Mouse (Mus musculus) v-Abl transformed pro-B cells (cell line): ENCODE measurements around the gene Kcnd2.

Source experiments
- in situ Hi-C, 2 experiments: fragments of 400-800 bp; cut with MboI; formaldehyde crosslinking; loops; one replicate each; pipeline ENCODE4 v1.15.1; 2025; ENCODE audit not compliant: unreplicated experiment in 2 of 2

Kcnd2 gene

GRCm38 (mm10) chr6:21418246-21418645 lies 202.9 kb downstream of the Kcnd2 start:
- in situ Hi-C loops = no loop called here

DNA sequence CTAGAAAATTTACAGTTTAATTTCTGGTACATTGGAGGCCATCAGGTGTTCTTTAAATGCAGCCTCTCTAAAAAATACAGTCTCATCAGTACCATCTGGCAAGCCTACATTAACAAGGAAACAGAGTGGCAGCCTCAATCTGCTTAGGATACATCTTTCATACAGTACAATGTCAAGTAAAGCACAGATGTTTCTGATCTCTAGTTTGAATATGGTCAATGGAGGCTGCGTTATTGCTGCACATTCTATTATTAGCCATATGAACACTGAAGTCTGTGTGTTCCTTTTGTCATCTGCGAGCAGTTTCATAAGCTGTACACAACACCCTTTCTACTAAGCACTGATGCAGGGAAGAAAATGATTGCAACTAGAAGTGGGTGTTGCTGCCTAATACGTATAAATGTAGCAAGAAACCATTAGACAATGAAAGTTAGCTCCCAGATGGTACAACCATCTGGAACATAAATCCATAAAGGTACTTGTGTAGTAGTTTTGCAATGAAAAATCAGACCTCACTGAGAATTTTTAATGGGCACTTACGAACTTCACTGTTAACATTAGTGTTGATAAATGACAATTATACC lies 209.0 kb downstream of the Kcnd2 start:
- in situ Hi-C loops = no loop called here

- in situ Hi-C loops = no loop called here
Measured at GRCm38 (mm10) chr6:21431120-21431519, 215.8 kb downstream of the Kcnd2 start.

GRCm38 (mm10) chr6:21464719-21465118 lies 249.4 kb downstream of the Kcnd2 start:
- in situ Hi-C loops = no loop called here

DNA sequence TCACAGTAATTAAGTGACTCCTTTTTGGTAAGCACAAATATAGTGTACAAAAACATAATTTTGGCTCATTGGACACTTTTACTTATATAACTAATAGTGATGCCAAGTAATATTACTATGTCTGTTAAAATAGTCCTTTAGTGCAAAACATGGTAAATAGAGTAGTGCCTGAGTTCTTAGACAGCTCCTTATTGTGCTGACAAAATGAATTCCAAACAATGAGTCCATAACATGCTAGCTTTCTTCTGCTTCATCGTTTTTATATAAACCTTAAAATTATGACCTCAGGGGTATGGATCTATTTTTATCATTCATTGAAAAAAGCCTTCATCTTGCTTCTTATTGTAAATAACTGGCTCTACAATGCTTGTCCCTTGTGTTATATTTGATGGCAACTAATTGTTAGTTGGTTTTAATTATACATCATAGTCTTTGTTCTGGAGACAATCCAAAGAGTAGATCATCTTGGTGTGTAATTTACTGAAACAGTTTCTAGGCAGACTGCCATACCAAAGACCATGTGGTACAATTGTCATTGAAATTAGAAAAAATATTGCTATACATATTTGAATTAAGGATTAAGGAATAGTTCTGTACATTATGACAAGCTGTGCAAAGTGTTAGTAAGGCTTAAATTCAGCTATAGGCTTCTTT lies 256.7 kb downstream of the Kcnd2 start:
- in situ Hi-C loops = no loop called here

DNA sequence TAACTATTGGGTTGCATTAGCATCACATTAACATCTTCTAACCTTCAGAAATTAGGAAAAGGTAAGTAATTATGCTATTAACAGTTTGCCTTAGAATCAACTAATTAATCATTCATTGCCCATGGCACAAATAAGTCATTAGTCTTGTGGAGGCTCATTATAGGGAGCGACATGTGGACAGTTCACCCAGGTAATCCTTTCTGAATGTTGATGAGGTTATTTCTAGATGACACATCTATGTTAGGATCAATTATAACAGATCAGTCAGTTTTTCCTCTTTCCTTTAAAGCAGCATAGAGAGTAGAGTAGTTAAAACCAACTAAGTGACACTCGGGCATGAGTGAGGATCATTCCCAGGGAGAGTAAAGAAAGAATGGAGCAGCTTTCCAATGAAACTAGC lies 267.4 kb downstream of the Kcnd2 start:
- in situ Hi-C loops = no loop called here

DNA sequence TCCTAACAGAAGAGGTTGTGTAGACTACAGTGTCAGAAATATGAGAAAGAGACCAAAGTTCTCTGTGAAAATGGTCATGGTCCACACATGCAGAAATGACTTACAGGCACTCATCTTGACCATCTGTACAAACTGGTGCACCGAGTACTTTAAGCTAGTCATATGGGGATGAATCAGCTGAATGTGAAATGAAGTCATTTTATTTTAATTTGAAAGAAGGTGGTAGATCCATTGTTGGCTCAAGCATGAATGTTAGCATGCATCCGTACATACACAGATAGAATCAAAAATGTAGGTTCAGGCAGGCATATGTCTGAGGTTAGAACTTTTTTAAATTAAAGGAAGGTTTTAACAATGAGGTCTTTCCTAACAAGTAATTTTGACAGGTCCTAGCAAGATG lies 273.2 kb downstream of the Kcnd2 start:
- in situ Hi-C loops = no loop called here

GRCm38 (mm10) chr6:21502921-21503320 lies 287.6 kb downstream of the Kcnd2 start:
- in situ Hi-C loops = no loop called here

- in situ Hi-C loops = no loop called here
Measured at GRCm38 (mm10) chr6:21510621-21511239, 295.4 kb downstream of the Kcnd2 start.

DNA sequence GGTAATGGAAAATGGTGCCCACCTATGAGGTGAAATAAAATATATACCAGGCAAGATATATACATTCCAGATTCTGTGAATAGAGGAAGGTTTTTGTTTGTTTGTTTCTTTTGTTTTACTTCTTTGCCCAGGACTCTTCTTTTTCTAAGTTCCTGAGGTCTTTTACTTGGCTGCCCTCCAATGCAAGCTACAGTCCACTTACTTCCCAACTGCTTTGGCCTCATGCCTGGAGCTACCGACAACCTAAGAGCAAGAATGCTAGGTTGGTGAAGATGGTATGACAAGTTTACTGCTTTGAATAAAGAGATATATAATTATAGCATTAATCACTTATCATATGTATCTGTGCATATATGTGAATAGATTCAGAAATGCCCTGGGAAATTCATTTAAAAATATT lies 305.0 kb downstream of the Kcnd2 start:
- in situ Hi-C loops = no loop called here

DNA sequence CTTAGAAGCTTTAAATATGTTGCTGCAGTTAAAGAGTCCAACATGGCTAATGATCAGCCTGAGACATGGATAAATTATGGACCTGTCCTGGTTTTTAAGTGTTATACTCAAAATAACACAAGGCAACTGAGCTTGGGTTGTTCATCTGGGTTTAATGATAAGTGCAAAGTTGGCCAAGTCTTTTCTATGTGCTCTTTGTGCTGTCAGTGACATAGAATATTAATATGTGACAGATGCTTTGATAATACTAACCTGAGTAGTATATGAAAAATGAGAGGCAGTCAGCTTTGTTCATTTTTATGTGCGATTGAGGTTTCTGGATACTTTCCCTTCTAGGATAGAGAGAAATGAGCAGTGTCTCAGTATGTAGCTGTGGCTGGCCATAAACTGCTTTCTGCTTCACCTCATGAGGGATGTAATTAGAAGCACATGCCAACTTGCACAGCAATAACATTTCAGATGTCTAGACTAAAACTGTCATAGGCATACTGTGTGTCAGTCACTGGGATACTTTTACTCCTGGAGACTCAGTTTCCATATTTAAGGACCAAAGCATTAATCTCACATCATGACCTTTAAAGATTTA lies 312.3 kb downstream of the Kcnd2 start:
- in situ Hi-C loops = no loop called here

- in situ Hi-C loops = no loop called here
Measured at GRCm38 (mm10) chr6:21534009-21534408, 318.7 kb downstream of the Kcnd2 start.

DNA sequence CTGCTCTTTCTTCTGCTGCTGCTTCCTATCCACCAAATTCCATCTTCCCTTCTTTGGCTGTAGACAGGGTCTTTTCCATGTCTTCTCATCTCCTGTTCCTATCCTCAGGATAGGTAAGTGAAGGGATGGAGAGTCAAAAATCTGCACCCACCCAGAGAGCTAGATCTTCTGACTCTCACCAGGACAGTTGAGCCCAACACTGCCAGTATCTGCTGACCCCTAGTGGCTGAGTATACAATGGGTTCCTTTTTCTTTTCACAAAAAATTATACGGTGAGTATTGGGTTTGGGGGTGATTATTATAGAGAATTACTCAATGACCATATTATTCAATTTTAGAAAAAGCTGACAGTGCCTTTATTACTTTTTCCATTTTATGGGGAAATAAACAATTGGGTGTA lies 319.5 kb downstream of the Kcnd2 start:
- in situ Hi-C loops = no loop called here

GRCm38 (mm10) chr6:21551501-21551900 lies 336.2 kb downstream of the Kcnd2 start:
- in situ Hi-C loops = no loop called here

DNA sequence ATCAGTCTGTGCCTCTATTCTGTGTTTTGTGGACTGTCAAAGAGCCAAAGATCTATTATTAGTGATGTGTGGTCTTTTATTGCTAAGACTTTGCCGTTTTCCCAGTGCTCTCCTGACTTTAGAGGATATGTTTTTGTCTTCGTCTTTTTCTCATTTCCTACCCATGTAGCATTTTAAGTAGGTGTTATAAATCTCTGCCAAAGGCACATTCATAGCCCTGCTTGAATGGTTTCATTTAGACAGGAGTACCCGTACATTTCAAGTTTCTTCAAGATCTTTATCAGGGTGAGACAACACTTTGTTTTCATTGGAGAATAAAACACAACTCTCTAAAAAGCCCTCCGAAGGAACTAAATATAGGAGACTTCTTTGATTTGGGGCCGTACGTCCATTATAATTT lies 355.7 kb downstream of the Kcnd2 start:
- in situ Hi-C loops = no loop called here

- in situ Hi-C loops = no loop called here
Measured at GRCm38 (mm10) chr6:21590156-21590555, 374.9 kb downstream of the Kcnd2 start.

DNA sequence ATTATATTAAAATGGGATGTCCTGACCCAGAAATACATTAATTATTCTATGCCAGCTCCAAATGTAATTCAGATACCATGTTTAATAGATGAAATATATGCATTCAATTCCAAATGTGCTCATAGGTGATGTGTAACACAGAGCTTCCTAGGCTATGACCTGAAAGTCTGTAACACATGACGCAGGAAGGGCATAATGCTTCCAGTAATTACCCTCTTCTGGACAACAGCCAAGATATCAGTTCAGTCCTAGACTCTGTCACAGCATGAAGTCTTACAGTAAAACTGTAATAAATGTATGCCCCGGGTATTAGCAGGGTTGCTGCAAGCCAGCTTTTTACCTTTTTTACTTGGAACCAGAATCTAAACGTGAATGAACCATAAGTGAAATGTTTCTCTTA lies 382.1 kb downstream of the Kcnd2 start:
- in situ Hi-C loops = no loop called here

- in situ Hi-C loops = no loop called here
Measured at GRCm38 (mm10) chr6:21609381-21610059, 394.2 kb downstream of the Kcnd2 start.

GRCm38 (mm10) chr6:21629989-21630388 lies 414.7 kb downstream of the Kcnd2 start:
- in situ Hi-C loops = no loop called here

GRCm38 (mm10) chr6:21655681-21656080 lies 440.4 kb downstream of the Kcnd2 start:
- in situ Hi-C loops = no loop called here

DNA sequence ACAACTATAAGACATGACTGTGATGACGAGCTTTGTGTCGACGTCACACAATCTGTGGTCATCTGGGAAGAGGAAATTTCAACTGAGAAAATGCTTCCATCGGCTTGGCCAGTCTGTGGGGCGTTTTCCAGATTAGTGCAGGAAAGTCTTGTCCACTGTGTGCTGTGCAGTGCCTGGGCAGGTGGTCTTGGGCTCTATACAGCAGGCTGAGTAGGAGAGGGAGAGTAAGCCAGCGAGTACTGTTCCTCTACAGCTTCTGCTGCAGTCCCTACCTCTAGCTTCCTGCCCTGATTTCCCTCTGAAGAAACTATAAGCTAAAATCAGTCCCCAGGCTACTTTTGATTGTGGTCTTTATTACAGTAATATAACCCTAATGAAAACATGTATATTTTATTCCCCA lies 448.8 kb downstream of the Kcnd2 start:
- in situ Hi-C loops = no loop called here
